Mouse (Mus musculus) spleen, adult 2 months (tissue): ENCODE results near the gene Apoc1. TPM values are rescaled to one million over a fixed set of nuclear protein-coding genes. Genes with fewer than 3 reads are reported as not detected.

ENCODE experiments used
- DNase-seq, 2 experiments: peaks; one replicate each; pipeline versions ENCODE4 v3.0.0 to v3.0.0-alpha.2; 2012 to 2021; ENCODE audit warnings: low spot score in 2 of 2, low read depth in 1 of 2
- H3K27ac ChIP-seq: fragments of 200-500 bp; 2 replicates; pipeline ENCODE4 v1.5.1; 2012; ENCODE audit warnings: low read length, inconsistent platforms; ENCODE audit not compliant: insufficient read depth
- H3K27me3 ChIP-seq: fragments of 200-500 bp; 2 replicates; pipeline ENCODE4 v1.6.1; 2012; ENCODE audit warnings: mild to moderate bottlenecking, moderate library complexity, low read length, inconsistent platforms; ENCODE audit not compliant: control insufficient read depth, insufficient read depth
- H3K36me3 ChIP-seq: fragments of 200-500 bp; 2 replicates; pipeline ENCODE4 v1.6.1; 2012; ENCODE audit warnings: mild to moderate bottlenecking, low read length, inconsistent platforms; ENCODE audit not compliant: control insufficient read depth, insufficient read depth
- H3K4me1 ChIP-seq: fragments of 200-500 bp; 2 replicates; pipeline ENCODE4 v1.6.1; 2011; ENCODE audit warnings: inconsistent platforms; ENCODE audit not compliant: control insufficient read depth, insufficient read depth, insufficient read length
- H3K4me3 ChIP-seq: fragments of 200-500 bp; 2 replicates; pipeline ENCODE4 v1.5.1; 2011; ENCODE audit warnings: mild to moderate bottlenecking, inconsistent platforms; ENCODE audit not compliant: insufficient read depth, insufficient read length; ENCODE audit errors: extremely low read depth
- CTCF ChIP-seq: fragments of 200-500 bp; IDR thresholded peaks from 2 replicates; pipeline ENCODE4 v1.5.1; 2011; ENCODE audit warnings: mild to moderate bottlenecking, inconsistent platforms; ENCODE audit not compliant: insufficient read depth, insufficient read length, insufficient replicate concordance; ENCODE audit errors: extremely low read depth
- POLR2A ChIP-seq: fragments of 200-500 bp; IDR thresholded peaks from 2 replicates; pipeline ENCODE4 v1.6.1; 2011; ENCODE audit warnings: low read depth, low read length, inconsistent platforms
- WGBS: fragments of 180-500 bp; shearing (Covaris S2); methylation state at CpG from one replicate; pipeline ENCODE4 v1.1.7; 2018; 5-methylcytosine and 5-hydroxymethylcytosine counted together
- polyA plus RNA-seq: library from polyadenylated mRNA; depleted of rRNA; stranded (reverse); fragments of >200 nt; gene quantifications from 2 replicates; pipeline ENCODE4 v1.2.3, GENCODE M21; 2012

Apoc1 gene
- polyA plus RNA-seq, 1 experiment, result 4.3 TPM

DNA sequence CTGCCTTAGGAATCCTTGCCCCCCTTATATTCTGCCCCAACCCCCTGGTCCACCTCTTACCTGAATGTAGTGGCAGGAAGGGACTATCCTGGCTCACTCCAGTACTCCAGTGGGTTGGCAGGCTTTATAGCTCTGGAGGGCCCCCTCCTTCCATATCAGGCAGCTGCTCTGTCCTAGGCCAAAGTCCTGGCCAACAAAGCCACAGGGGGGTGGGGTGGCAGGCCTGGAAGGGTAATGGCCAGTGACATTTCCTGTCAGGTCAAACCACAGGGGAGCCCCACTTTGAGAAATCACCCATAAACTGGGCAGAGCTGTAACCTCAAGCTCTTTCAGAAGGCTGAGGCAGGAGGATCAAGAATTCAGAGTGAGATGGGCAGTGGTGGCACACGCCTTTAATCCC, 15.8 kb downstream of the Apoc1 start:
- WGBS, result 86% methylated on average over 1 of the region's 1 CpGs
- Histone ChIP-seq H3K4me1 (no peaks in the 10 kb centered on the region; the same call in 1 of the 2 replicates), H3K27ac (no peak overlapping the region), H3K36me3 (no peaks in the 10 kb centered on the region), H3K4me3 (no peak overlapping the region), H3K27me3 (no peaks in the 10 kb centered on the region)
- DNase-seq, result no peak
- TF ChIP-seq POLR2A, result no peak
- TF ChIP-seq CTCF, result no peak

GRCm38 (mm10) chr7:19675824-19676223, 16.6 kb downstream of the Apoc1 start:
- no peak for DNase-seq
- WGBS, result 81% methylated on average over 10 of the region's 10 CpGs
- Histone ChIP-seq H3K36me3 (no peaks in the 10 kb centered on the region), H3K4me3 (no peak overlapping the region), H3K27me3 (no peaks in the 10 kb centered on the region), H3K4me1 (no peaks in the 10 kb centered on the region; the same call in 1 of the 2 replicates), H3K27ac (no peak overlapping the region)
- no peak for TF ChIP-seq POLR2A
- TF ChIP-seq CTCF, result no peak

DNA sequence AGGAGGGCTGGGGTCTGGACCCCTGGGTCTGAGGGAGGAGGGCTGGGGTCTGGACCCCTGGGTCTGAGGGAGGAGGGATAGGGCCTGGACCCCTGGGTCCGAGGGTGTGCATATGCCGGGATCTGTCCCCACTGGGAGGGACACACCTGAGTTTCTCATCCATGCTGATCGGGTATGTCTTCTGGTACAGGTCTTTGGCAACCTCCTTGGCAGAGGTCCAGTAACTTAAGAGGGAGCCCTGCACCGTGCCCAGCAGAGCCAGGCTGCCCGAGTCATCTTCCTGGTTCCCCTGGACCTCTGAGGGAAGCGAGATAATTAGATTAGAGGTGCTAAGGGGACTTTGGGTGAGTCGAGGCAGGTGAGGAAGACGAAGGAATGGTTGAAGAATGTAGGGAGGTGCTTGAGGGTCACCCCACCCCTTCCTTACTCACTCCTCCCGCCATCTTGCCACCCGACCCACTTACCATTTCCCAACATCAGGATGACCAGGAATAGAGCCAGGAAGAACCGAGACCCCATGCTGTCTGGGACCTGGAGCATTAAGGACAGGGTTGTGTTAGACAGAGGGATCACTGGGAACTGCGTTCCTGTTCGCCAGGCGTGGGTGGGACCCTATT, 19.3 kb downstream of the Apoc1 start:
- H3K4me3 ChIP-seq, result no peak overlapping the region
- no peak for TF ChIP-seq CTCF
- TF ChIP-seq POLR2A, result no peak
- no peak overlapping the region for H3K27ac ChIP-seq
- H3K36me3 ChIP-seq, result no peaks in the 10 kb centered on the region
- H3K27me3 ChIP-seq, result no peaks in the 10 kb centered on the region
- 59% methylated on average over 14 of the region's 14 CpGs for WGBS
- peaks cover 7% of the 10 kb centered on the region; the same call in 1 of the 2 replicates for H3K4me1 ChIP-seq
- no peak for DNase-seq

DNA sequence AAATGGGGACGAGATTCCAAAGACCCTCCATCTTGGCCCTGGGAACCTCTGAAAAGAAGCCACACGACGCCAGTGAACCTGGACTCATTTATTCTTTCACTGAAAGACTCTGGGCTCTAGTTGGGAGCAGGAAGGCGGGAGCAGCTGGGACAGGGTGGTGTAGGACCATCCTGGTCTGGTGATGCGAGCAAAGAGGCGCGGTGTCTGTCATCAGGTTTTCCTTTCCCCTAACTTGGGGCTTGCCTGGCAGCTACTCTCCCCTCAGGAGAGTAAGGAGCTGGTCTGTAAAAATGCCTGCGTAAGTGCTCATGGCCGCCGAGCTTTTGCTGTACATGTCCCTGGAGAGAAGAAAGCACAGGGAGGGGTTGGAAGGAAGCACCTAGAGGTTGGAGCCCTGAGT, 20.9 kb downstream of the Apoc1 start:
- no peak overlapping the region for H3K27ac ChIP-seq
- no peak for DNase-seq
- no peak overlapping the region for H3K4me3 ChIP-seq
- 84% methylated on average over 10 of the region's 10 CpGs for WGBS
- peaks cover 7% of the 10 kb centered on the region; the same call in 1 of the 2 replicates for H3K4me1 ChIP-seq
- no peaks in the 10 kb centered on the region for H3K36me3 ChIP-seq
- no peak for TF ChIP-seq CTCF
- no peak for TF ChIP-seq POLR2A
- no peaks in the 10 kb centered on the region for H3K27me3 ChIP-seq

DNA sequence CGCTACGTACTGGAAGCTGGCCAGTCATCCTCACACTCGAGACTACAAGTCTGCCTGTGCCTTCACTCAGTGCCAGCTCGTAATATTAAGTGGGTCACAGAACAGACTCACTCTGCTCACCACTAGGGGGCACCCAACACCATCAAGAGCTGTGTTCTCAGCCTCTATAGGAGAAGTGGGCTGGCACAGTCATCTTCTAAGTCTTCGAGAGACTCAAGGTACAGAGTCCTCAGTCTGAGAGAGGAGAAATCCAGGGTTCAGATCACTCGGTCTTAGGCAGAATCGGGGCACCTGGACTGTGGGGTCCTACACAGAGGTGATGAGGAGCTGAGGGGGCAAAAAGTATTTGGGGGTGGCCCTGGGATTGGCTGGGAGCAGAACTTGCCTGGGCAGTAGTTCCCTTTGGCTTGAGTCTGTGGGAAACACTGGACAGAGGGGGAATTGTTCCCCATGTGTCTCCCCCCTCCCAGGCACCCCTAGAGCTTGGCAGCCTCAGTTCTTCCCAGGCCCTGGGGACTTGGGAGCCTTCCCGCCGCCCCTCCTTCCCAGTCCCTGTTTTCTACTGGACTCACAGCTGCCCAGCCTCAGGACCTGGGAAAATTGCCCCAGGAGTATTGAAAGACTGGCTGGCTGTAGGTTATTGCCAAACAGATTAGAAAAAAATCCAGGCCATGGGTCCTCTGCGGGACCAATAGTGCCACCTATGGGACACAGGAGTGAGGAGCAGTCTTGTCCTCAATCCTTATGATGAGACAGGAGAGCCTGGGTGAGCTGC, 23.3 kb downstream of the Apoc1 start:
- TF ChIP-seq CTCF (peak; percentile 83; the same call in 1 of the 2 replicates), POLR2A (no peak; the same call in 1 of the 2 replicates)
- peak; percentile 88 to 91 for DNase-seq
- Histone ChIP-seq H3K36me3 (no peaks in the 10 kb centered on the region), H3K27me3 (no peaks in the 10 kb centered on the region), H3K4me3 (no peak overlapping the region), H3K4me1 (peaks cover 7% of the 10 kb centered on the region; the same call in 1 of the 2 replicates), H3K27ac (peak overlapping the region; percentile 72)
- WGBS, result 11% methylated on average over 10 of the region's 10 CpGs

DNA sequence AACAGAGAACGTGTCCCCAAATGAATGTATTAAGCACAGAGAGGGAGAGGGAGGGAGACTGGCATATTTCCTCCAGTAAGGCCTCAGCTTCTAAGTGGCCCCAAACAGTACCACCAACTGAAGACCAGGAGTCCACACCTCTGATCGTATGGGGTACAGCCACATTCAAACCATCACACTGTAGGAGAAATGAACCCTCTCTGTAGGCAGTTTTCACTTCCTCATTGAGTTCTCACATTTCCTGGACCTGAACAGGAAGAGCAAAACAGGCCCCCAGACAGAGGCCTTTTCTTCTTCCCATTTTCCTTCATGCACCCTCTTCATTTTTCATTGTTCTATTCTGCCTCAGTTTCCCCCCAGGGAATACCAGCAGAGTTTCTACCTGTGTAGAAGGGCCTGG, 25.0 kb downstream of the Apoc1 start:
- no peak for TF ChIP-seq CTCF
- TF ChIP-seq POLR2A, result no peak; the same call in 1 of the 2 replicates
- Histone ChIP-seq H3K27ac (peak overlapping the region; percentile 79), H3K27me3 (no peaks in the 10 kb centered on the region), H3K4me1 (peaks cover 12% of the 10 kb centered on the region; the same call in 1 of the 2 replicates), H3K36me3 (no peaks in the 10 kb centered on the region), H3K4me3 (no peak overlapping the region)
- WGBS, result 44% methylated on average over 2 of the region's 2 CpGs
- peak; percentile 14 to 36 for DNase-seq

GRCm38 (mm10) chr7:19666750-19667149, 25.7 kb downstream of the Apoc1 start:
- WGBS, result 89% methylated on average over 3 of the region's 3 CpGs
- Histone ChIP-seq H3K36me3 (no peaks in the 10 kb centered on the region; the same call in none of the 2 replicates), H3K27ac (peak overlapping the region; percentile 79), H3K27me3 (no peaks in the 10 kb centered on the region), H3K4me3 (no peak overlapping the region), H3K4me1 (peaks cover 12% of the 10 kb centered on the region; the same call in 1 of the 2 replicates)
- no peak for DNase-seq
- no peak for TF ChIP-seq POLR2A
- no peak for TF ChIP-seq CTCF
